Mouse (Mus musculus): ENCODE measurements around the gene Abcc5.

GRCm38 (mm10) chr16:20415211-20415610 lies 11.0 kb downstream of the Abcc5 start:
- TF ChIP-seq CTCF (IDR thresholded peaks at IDR 0.05; ENCODE audit: insufficient read depth, low read length) (no peak), POLR2A (IDR thresholded peaks at IDR 0.05; ENCODE audit: borderline replicate concordance, extremely low read depth, low read depth, low read length) (no peak)

All from lung, adult 2 months (tissue).